ENCODE assay signal across 2 mouse cellular contexts in genomic region chr9:44994962-44995361, GRCm38 (mm10).
TF ChIP-seq lines count a peak whose summit lies in the region.

No protein-coding gene starts in this region.

TF ChIP-seq in CH12.LX, 34 proteins besides CTCF, POLR2A, EP300 and RAD21 (continued from another document):
- TF ChIP-seq POLR2AphosphoS2 (IDR thresholded peaks at IDR 0.05; ENCODE audit: low read depth, low read length) (no peak), SMC3 (IDR thresholded peaks at IDR 0.05; ENCODE audit: low read depth, low read length) (no peak), MYC (IDR thresholded peaks at IDR 0.05; ENCODE audit: low read depth, low read length) (no peak), TCF12 (IDR thresholded peaks at IDR 0.05; ENCODE audit: low read depth, low read length) (peak; percentile 88), E2F4 (IDR thresholded peaks at IDR 0.05; ENCODE audit: insufficient replicate concordance, low read depth, low read length) (no peak), CHD2 (IDR thresholded peaks at IDR 0.05; ENCODE audit: low read length) (no peak), ZMIZ1 (IDR thresholded peaks at IDR 0.05; ENCODE audit: low read depth, low read length) (no peak), ETS1 (conservative IDR thresholded peaks at IDR 0.05; ENCODE audit: low read depth, low read length) (no peak), ZNF384 (IDR thresholded peaks at IDR 0.05; ENCODE audit: low read depth, low read length) (no peak), UBTF (IDR thresholded peaks at IDR 0.05; ENCODE audit: low read depth, low read length) (no peak), TBP (conservative IDR thresholded peaks at IDR 0.05; ENCODE audit: low read depth, low read length) (no peak), ZKSCAN1 (IDR thresholded peaks at IDR 0.05; ENCODE audit: borderline replicate concordance, low read depth, low read length) (no peak), MAX (IDR thresholded peaks at IDR 0.05; ENCODE audit: low read length) (peak; percentile 40; the same call in 1 of the 2 replicates), NRF1 (IDR thresholded peaks at IDR 0.05; ENCODE audit: low read depth, low read length) (no peak), IRF4 (IDR thresholded peaks at IDR 0.05; ENCODE audit: low read depth, low read length) (peak; percentile 60; the same call in 1 of the 2 replicates), JUND (conservative IDR thresholded peaks at IDR 0.05; ENCODE audit: low read depth, low read length) (peak; percentile 5; the same call in 1 of the 2 replicates), SIN3A (IDR thresholded peaks at IDR 0.05; ENCODE audit: low read length) (no peak), RCOR1 (conservative IDR thresholded peaks at IDR 0.05; ENCODE audit: low read depth, low read length) (0 out of 2 replicates have a peak, but pooled peaks have one; percentile 50), MEF2A (IDR thresholded peaks at IDR 0.05; ENCODE audit: borderline replicate concordance, low read depth, low read length) (no peak), USF2 (conservative IDR thresholded peaks at IDR 0.05; ENCODE audit: low read depth, low read length) (no peak), GABPA (IDR thresholded peaks at IDR 0.05; ENCODE audit: insufficient replicate concordance, low read depth, low read length) (no peak), NELFE (IDR thresholded peaks at IDR 0.05; ENCODE audit: low read depth, low read length) (no peak), JUN (IDR thresholded peaks at IDR 0.05; ENCODE audit: insufficient read depth, low read depth, low read length) (peak; percentile 4; the same call in 1 of the 2 replicates), ZC3H11A (IDR thresholded peaks at IDR 0.05; ENCODE audit: low read depth, low read length) (no peak), MAZ (IDR thresholded peaks at IDR 0.05; ENCODE audit: low read depth, low read length) (no peak), BHLHE40 (IDR thresholded peaks at IDR 0.05; ENCODE audit: low read depth, low read length) (peak; percentile 50), USF1 (IDR thresholded peaks at IDR 0.05; ENCODE audit: low read depth, low read length) (no peak), CHD1 (IDR thresholded peaks at IDR 0.05; ENCODE audit: low read depth, low read length) (no peak), ELF1 (IDR thresholded peaks at IDR 0.05; ENCODE audit: low read depth, low read length) (no peak), MAFK (IDR thresholded peaks at IDR 0.05; ENCODE audit: insufficient replicate concordance, low read length) (no peak)
TF ChIP-seq in CH12.LX: peak in this region for 8.

TF ChIP-seq in MEL, 35 proteins besides CTCF, POLR2A, EP300 and RAD21 (continued from another document):
- TF ChIP-seq ETS1 (IDR thresholded peaks at IDR 0.05; ENCODE audit: low read depth, low read length) (peak; percentile 34; the same call in 1 of the 2 replicates), BHLHE40 (IDR thresholded peaks at IDR 0.05; ENCODE audit: borderline replicate concordance, low read depth, low read length) (no peak), ZNF384 (IDR thresholded peaks at IDR 0.05; ENCODE audit: low read depth, low read length) (no peak), SMC3 (IDR thresholded peaks at IDR 0.05; ENCODE audit: low read depth, low read length) (no peak), ZC3H11A (IDR thresholded peaks at IDR 0.05; ENCODE audit: low read depth, low read length) (no peak), POLR2AphosphoS5 (IDR thresholded peaks at IDR 0.05; ENCODE audit: borderline replicate concordance, low read depth, low read length) (no peak), GATA1 (IDR thresholded peaks at IDR 0.05; ENCODE audit: low read depth, low read length) (peak; percentile 48), ELF1 (IDR thresholded peaks at IDR 0.05; ENCODE audit: low read depth, low read length) (no peak), USF1 (IDR thresholded peaks at IDR 0.05; ENCODE audit: low read depth, low read length) (no peak), USF2 (IDR thresholded peaks at IDR 0.05; ENCODE audit: borderline replicate concordance in 1 of 2, insufficient read depth in 1 of 2, low read depth in 1 of 2, low read length in 2 of 2) (no peak)
